Mouse (Mus musculus): ENCODE results near the gene Nt5dc1. TPM values are rescaled to one million over a fixed set of nuclear protein-coding genes. Genes with fewer than 3 reads are reported as not detected.

The Nt5dc1 gene
- polyA plus RNA-seq, 1 experiment from 2014 or later = 13.2 TPM

- Histone ChIP-seq H3K4me2 (peak overlapping the region; percentile 45), H3K27ac (ENCODE audit: low read depth, low read length) (peak overlapping the region; percentile 16), H3K4me1 (replicated peaks; ENCODE audit: control insufficient read depth, insufficient read depth, low read length) (peaks cover 6% of the 10 kb centered on the region), H3K4me3 (ENCODE audit: low read depth, low read length) (no peak overlapping the region), H3K27me3 (replicated peaks; ENCODE audit: control insufficient read depth, insufficient read depth, low read length) (no peaks in the 10 kb centered on the region), H3K36me3 (ENCODE audit: control insufficient read depth, insufficient read depth, low read length) (no peaks in the 10 kb centered on the region), H3K9me3 (ENCODE audit: control insufficient read depth, low read length) (no peaks in the 10 kb centered on the region), H3K9ac (ENCODE audit: low read depth, low read length) (no peak overlapping the region)
- peak; percentile 95 for ATAC-seq (replicated peaks; ENCODE audit: low FRiP score)
- no peak for DNase-seq (ENCODE audit: low spot score)
- WGBS = 44% methylated on average over 4 of the region's 4 CpGs
Observed at GRCm38 (mm10) chr10:34238536-34238935, 179.8 kb downstream of the Nt5dc1 start.

Other genes with a start within 250 kb of the Nt5dc1 start
- gene Dse, start 210.8 kb downstream of the Nt5dc1 start, polyA plus RNA-seq (2014; fragmentation: Nextera tagmentation; extraction: Ambion mirVana) = 14.9 and 16.8 TPM in 2 replicates
- 36.5 and 39.0 TPM in 2 replicates for gene Tspyl1, start 136.4 kb downstream of the Nt5dc1 start, polyA plus RNA-seq (2014; fragmentation: Nextera tagmentation; extraction: Ambion mirVana)
- gene Tspyl4, start 121.1 kb downstream of the Nt5dc1 start, polyA plus RNA-seq (2014; fragmentation: Nextera tagmentation; extraction: Ambion mirVana) = 1.5 and 2.2 TPM in 2 replicates
- 0.19 and 0.32 TPM in 2 replicates for gene Col10a1, start 28.6 kb downstream of the Nt5dc1 start, polyA plus RNA-seq (2014; fragmentation: Nextera tagmentation; extraction: Ambion mirVana)
- 2.6 and 3.7 TPM in 2 replicates for gene Frk, start 64.8 kb upstream of the Nt5dc1 start, polyA plus RNA-seq (2014; fragmentation: Nextera tagmentation; extraction: Ambion mirVana)

Measured in liver, embryonic 11.5 days (tissue).